Mouse (Mus musculus) kidney, postnatal 4 days (tissue): ENCODE measurements at regions not wholly inside any gene's neighbourhood (a gene's known extent, or its start where the extent isn't known, plus 50 kb on each side); places are given as distances from the start of the nearest gene placed in this dataset.

Experiments
- DNase-seq, 2 experiments: peaks; one replicate each; pipeline ENCODE4 v3.0.0; 2021; ENCODE audit warnings: mixed read lengths in 2 of 2

- DNase-seq = peak; percentile 54 to 64
Observed at GRCm38 (mm10) chr2:68799993-68800740, 61.1 kb upstream of the Cers6 start.

- no peak for DNase-seq
Observed at GRCm38 (mm10) chr2:68804117-68804516, 57.1 kb upstream of the Cers6 start.

DNA sequence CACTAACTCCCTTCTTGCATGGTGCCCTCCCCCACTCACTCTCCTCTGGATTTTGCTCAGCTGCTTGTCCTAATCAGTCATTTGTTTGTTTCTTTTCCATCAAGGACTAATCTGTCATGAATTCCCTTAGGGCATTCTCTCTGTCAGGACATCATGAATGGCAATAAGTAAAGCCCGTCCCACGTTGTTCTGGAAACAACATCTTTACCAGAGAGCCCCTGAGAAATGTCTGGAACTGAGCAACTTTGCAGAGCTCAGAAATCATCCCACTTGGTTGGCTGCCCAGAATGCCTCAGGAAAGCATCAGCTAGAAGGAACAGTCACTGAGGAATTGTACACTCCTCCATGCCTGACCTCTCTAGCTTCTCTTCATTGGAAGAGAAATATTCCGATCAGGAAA lies 55.4 kb upstream of the Cers6 start:
- DNase-seq = peak; percentile 75 to 81

DNA sequence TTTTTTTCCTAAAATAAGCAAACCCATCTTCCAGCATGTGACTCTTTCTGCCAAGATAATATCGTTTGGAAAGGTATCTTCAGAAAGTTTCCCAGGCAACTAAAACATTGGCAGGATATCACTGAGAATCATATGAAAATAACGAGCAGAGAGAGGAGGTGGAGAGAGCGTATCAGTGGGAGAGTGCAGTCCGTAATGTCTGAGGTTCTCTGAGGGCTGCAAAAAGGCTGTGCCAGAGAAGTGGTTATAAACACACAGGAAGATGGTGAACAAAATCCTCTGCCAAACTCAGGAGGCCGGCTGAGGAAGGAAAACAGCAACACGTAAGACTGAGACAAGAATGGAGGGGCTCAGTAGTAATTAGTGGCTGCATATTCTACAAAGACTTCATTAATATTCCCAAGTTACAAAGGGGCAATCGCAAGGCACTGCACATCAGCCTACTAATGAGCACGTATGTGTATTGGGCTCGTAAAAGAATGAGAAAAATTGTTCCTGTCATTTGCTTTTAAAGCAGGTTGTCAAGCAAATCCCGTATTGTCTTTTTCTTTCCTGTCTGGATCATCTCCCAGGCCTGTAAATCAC lies 54.8 kb upstream of the Cers6 start:
- no peak for DNase-seq
